Mouse (Mus musculus) adrenal gland, postnatal 25 days (tissue): Measurements from ENCODE around the gene Rab24. TPM values are rescaled to one million over a fixed set of nuclear protein-coding genes. Genes with fewer than 3 reads are reported as not detected.

ENCODE experiments used
- DNase-seq: peaks from one replicate; pipeline ENCODE4 v3.0.0; 2021; ENCODE audit warnings: mixed read lengths
- total RNA-seq: library from RNA; stranded (reverse); gene quantifications from 2 replicates; pipeline ENCODE4 v1.2.3, GENCODE M21; 2021

Gene Rab24
- total RNA-seq, 1 experiment from 2014 or later: 87.0 TPM

DNA sequence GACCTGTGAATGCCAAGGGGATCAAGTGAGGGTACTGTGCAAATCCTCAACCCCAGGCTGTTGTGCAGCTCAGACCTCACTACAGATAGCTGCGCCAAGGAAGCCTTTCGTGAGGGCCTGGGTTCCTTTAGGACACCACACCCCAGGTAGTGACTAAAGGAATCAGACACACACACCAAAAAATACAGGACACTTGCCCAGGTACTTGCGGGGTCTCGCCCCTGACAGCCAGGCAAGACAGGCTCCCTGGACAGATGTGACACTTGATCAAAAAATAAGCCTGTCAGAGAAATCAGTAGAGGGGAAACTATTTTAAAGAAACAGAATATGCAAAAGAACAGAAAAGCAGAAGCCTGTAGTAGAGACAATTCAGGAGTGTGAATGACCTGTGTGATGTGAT is 6.9 kb upstream of the Rab24 start:
- DNase-seq: no peak

- DNase-seq: no peak
Measured at GRCm38 (mm10) chr13:55328171-55328570, 6.4 kb upstream of the Rab24 start.

DNA sequence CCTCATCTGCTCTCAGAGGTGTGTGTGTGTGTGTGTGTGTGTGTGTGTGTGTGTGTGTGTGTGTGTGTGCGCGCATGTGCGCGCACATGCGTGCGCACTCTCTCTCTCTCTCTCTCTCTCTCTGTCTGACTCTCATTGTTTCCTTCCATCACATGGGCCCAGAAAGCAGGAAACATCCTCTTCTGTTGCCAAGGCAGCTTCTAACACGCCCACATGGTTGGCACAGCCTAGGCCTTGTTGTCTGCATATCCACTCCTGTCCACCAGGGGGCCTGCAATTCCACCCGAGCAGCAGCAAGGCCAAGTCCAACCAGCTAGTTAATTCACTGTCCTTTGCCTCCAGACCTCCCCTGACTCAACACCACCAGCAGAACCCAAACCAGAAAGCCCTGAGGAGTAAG is 5.9 kb upstream of the Rab24 start:
- DNase-seq: peak; percentile 78

GRCm38 (mm10) chr13:55327169-55327568 is 5.4 kb upstream of the Rab24 start:
- no peak for DNase-seq

DNA sequence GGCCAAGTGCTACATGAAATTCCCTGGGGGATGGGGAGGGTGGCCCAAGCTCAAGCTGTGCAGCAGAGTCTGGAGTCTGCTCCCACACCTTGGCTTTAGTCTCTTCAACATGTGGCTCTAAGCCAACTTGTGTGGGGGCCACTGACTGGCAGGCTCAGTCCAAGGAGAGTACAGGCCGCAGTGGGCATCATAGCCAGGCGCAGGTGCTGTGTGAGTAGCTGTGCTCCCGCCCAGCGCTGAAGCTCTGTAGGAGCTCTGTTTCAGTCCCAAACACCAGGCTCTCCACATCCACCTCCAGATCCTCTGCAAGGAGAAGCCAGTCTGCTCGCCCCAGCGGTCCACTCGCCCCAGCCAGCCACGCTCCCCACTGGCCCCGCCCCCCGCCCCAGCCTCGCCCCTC is 3.9 kb upstream of the Rab24 start:
- DNase-seq: no peak

DNA sequence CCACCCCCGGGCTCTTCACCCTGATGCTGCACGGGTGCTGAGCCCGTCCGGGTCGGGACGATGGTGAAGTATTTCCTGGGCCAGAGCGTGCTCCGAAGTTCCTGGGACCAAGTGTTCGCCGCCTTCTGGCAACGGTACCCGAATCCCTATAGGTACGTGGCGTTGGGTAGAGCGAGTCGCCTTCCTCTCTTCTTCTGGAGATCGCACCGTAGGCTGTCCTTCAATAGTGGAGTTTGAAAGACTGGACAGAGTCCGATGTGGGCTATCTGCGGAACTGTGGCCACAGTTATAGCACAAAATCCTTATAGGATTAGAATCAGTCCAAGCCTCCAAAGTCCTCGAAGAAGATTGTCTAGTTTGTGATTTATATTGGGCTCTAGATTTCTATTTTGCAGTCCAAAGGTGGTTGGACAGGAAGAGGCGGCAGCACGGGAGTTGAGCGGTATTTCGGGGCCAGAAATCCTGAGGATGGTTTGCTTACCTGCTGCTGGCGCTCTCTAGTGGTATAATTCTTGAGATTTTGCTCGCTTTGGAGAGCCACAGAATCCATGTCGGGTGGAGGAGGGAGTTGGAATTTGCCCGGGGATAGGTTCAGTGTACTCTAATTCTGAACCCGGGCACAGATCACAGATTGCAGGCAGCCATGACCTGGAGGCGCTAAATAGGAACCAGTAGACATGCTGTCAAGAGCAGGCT is 532 bp upstream of the Rab24 start:
- DNase-seq: no peak

GRCm38 (mm10) chr13:55319931-55320533 is 1.7 kb downstream of the Rab24 start, which contains the start of gene Prelid1:
Gene Prelid1, plus strand, starts transcription at chr13:55320500.
- DNase-seq: no peak

- DNase-seq: no peak
Measured at GRCm38 (mm10) chr13:55318351-55318750, 3.4 kb downstream of the Rab24 start.

DNA sequence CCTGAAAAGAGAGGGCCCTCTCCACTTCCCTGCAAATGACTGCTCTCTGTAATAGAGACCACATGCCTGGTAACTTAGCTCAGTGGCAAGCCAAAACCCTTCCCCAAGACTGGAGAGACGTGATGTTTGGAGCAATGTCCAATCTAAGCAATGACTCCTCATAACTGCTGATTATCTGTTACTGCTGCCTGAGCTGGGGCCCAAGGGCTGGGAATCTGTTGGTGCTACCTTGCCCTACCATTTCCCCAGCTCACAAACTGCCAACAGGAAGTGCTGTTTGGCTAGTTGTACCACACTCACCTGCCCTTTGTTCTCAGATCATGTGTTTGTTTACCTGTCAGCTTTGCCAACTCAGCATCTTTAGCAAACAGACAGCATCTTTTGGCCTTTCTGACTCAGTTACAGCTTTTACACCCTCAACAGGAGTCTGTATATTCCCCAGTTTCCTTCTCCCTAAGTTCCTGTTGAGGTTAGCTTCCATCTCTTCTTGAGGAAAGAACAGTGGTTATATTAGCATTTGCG is 6.8 kb downstream of the Rab24 start:
- DNase-seq: no peak

- DNase-seq: no peak
Measured at GRCm38 (mm10) chr13:55313051-55313450, 8.7 kb downstream of the Rab24 start.

GRCm38 (mm10) chr13:55312028-55312630 is 9.6 kb downstream of the Rab24 start:
- DNase-seq: no peak

DNA sequence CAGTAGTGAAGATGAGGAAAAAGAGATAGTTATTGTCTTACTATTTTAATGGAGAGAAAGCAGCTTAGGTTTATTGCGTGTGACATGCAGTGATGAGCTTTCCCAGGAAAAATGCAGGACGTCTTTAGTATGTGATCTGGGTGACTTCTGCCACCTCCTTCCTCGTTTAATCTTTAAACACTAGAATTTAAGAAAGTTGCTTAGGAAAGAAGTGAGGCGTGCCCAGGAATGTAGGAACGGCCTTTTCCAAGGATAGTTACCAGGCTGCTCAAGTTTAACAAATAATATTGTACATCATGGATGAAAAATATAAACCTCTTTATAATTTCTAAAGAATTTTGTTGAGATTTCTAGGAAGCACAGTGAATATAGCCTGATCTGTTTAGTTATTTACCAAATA is 20.8 kb downstream of the Rab24 start:
- DNase-seq: no peak

GRCm38 (mm10) chr13:55296760-55297159 is 25.0 kb downstream of the Rab24 start:
- DNase-seq: no peak

- no peak for DNase-seq
Measured at GRCm38 (mm10) chr13:55288854-55289253, 32.9 kb downstream of the Rab24 start.

GRCm38 (mm10) chr13:55277646-55278045 is 44.1 kb downstream of the Rab24 start:
- DNase-seq: no peak

GRCm38 (mm10) chr13:55277203-55277602 is 44.5 kb downstream of the Rab24 start:
- no peak for DNase-seq

Other genes with a start within 250 kb of the Rab24 start
- 36.7 and 38.0 TPM in 2 replicates for gene Uimc1, start 221.6 kb downstream of the Rab24 start, total RNA-seq
- 71.6 and 76.2 TPM in 2 replicates for gene Zfp346, start 216.6 kb downstream of the Rab24 start, total RNA-seq
- gene Gm17617, start 188.4 kb downstream of the Rab24 start, total RNA-seq: not detected in 2 replicates
- 35.6 and 60.4 TPM in 2 replicates for gene Fgfr4, start 169.3 kb downstream of the Rab24 start, total RNA-seq
- gene Nsd1, start 112.2 kb downstream of the Rab24 start, total RNA-seq: 121 and 142 TPM in 2 replicates
- gene Prelid1, start 1.4 kb downstream of the Rab24 start, total RNA-seq: 153 and 156 TPM in 2 replicates
- 5.0 and 8.3 TPM in 2 replicates for gene Mxd3, start 7.9 kb upstream of the Rab24 start, total RNA-seq
- 107 and 109 TPM in 2 replicates for gene Lman2, start 40.8 kb upstream of the Rab24 start, total RNA-seq
- gene Rgs14, start 47.8 kb upstream of the Rab24 start, total RNA-seq: 0.70 and 0.86 TPM in 2 replicates
- gene Slc34a1, start 76.2 kb upstream of the Rab24 start, total RNA-seq: not detected in 2 replicates
- gene Pfn3, start 93.3 kb upstream of the Rab24 start, total RNA-seq: not detected in 2 replicates
- 0.15 and 3.3 TPM in 2 replicates for gene F12, start 104.8 kb upstream of the Rab24 start, total RNA-seq
- gene Grk6, start 123.1 kb upstream of the Rab24 start, total RNA-seq: 47.9 and 62.1 TPM in 2 replicates
- gene Prr7, start 142.3 kb upstream of the Rab24 start, total RNA-seq: 3.8 and 3.9 TPM in 2 replicates
- 14.6 and 19.1 TPM in 2 replicates for gene Dbn1, start 166.2 kb upstream of the Rab24 start, total RNA-seq
- 17.6 and 18.7 TPM in 2 replicates for gene Pdlim7, start 191.7 kb upstream of the Rab24 start, total RNA-seq
- gene Dok3, start 207.3 kb upstream of the Rab24 start, total RNA-seq: 3.4 and 4.4 TPM in 2 replicates
- gene Ddx41, start 214.7 kb upstream of the Rab24 start, total RNA-seq: 52.6 and 57.3 TPM in 2 replicates
- gene Fam193b, start 249.2 kb upstream of the Rab24 start, total RNA-seq: 75.2 and 75.3 TPM in 2 replicates